Mouse (Mus musculus) neural tube, embryonic 13.5 days (tissue): Measurements from ENCODE around the gene Satb2. TPM values are rescaled to one million over a fixed set of nuclear protein-coding genes. Genes with fewer than 3 reads are reported as not detected.

Source experiments
- ATAC-seq: fragments of 200-750 bp; cut with Nextera tagmentation; 2 replicates; pipeline ENCODE4 v1.8.0; 2017; ENCODE audit warnings: low read depth, mild to moderate bottlenecking, moderate TSS enrichment, moderate library complexity
- H3K27ac ChIP-seq: fragments of 300-500 bp; sonication (generic); replicated peaks from 2 replicates; pipeline ENCODE4 v1.5.1; 2015; ENCODE audit warnings: moderate library complexity, mild to moderate bottlenecking, inconsistent platforms
- H3K27me3 ChIP-seq: fragments of 300-500 bp; sonication (generic); 2 replicates; pipeline ENCODE4 v1.6.1; 2015; ENCODE audit warnings: mild to moderate bottlenecking, inconsistent platforms
- H3K36me3 ChIP-seq: fragments of 300-500 bp; sonication (generic); 2 replicates; pipeline ENCODE4 v1.6.1; 2015; ENCODE audit warnings: mild to moderate bottlenecking, inconsistent platforms
- H3K4me1 ChIP-seq: fragments of 300-500 bp; sonication (generic); replicated peaks from 2 replicates; pipeline ENCODE4 v1.6.1; 2015; ENCODE audit warnings: inconsistent platforms
- H3K4me2 ChIP-seq: fragments of 300-500 bp; sonication (generic); 2 replicates; pipeline ENCODE4 v1.6.1; 2015; ENCODE audit warnings: inconsistent platforms, mild to moderate bottlenecking, moderate library complexity
- H3K4me3 ChIP-seq: fragments of 300-500 bp; sonication (generic); 2 replicates; pipeline ENCODE4 v1.5.1; 2015; ENCODE audit warnings: mild to moderate bottlenecking, inconsistent platforms
- H3K9ac ChIP-seq: fragments of 300-500 bp; sonication (generic); 2 replicates; pipeline ENCODE4 v1.6.1; 2015; ENCODE audit warnings: moderate library complexity, mild to moderate bottlenecking, inconsistent platforms
- H3K9me3 ChIP-seq: fragments of 300-500 bp; sonication (generic); 2 replicates; pipeline ENCODE4 v1.6.1; 2016; ENCODE audit warnings: inconsistent platforms
- WGBS: fragments of 180-500 bp; shearing (Covaris S2); methylation state at CpG from one replicate; pipeline ENCODE4 v1.1.7; 2015; 5-methylcytosine and 5-hydroxymethylcytosine counted together
- polyA plus RNA-seq: library from polyadenylated mRNA; unstranded; fragments of >200 nt; fragmentation: Nextera tagmentation; extraction: Ambion mirVana; gene quantifications from 2 replicates; pipeline ENCODE4 v1.2.1, GENCODE M21; 2015

The Satb2 gene
- polyA plus RNA-seq, 1 experiment from 2014 or later, result 1.9 TPM

DNA sequence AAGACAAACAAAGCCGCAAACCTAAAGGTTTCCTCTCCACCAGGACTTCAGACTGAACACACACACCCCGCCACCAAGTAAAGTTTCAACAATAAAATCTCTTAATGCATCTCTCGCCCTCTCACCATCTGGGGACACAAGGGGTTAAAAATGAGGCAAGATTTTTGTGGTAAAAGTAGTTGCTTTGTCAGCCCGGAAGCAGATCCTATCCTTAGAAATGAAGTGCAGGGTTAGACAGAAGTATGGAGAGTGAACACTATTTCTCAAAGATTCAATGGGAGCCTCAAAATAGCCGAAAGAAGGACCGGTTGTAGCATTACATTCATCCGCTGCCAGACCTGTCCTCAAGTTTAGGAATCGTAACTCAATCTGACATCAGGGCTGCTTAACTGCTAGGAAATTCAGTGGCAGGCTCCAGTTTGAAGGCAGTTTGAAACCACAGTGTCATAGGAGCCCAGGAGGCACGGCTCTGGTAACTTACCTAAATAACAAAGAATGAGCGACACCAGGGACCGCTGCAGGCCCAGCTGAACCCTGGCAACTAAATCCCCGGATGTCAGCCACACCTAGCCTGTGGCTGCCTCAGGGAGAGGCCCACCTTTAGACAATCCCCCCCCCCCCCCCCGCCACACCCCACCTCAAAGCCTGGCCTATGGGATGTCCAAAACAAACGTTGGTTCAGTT, 23.3 kb downstream of the Satb2 start:
- Histone ChIP-seq H3K27me3 (no peaks in the 10 kb centered on the region), H3K9me3 (no peaks in the 10 kb centered on the region), H3K9ac (no peak overlapping the region), H3K4me1 (no peaks in the 10 kb centered on the region), H3K36me3 (no peaks in the 10 kb centered on the region), H3K4me2 (no peak overlapping the region), H3K4me3 (no peak overlapping the region), H3K27ac (no peak overlapping the region)
- WGBS, result 74% methylated on average over 14 of the region's 14 CpGs
- ATAC-seq, result no peak

DNA sequence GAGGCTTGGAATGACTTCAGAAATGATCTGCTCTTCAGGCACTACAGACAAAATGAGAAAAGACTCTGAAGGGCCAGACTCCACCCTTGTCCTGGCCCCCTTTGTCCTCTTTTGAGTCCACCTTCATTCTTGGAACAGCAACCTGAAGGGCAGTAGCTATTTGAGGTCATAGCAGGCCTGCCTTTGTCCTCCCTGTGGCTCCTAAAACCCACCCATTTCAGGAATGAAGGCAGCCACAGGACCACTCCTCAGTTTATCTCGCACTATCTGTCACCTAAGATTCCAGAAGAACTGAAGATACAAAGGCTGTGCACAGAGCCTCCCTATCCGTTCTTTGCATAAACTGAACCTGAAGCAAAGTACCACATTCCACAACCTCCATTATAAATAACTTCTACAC, 24.9 kb downstream of the Satb2 start:
- Histone ChIP-seq H3K36me3 (no peaks in the 10 kb centered on the region), H3K9ac (no peak overlapping the region), H3K4me1 (no peaks in the 10 kb centered on the region), H3K27me3 (no peaks in the 10 kb centered on the region), H3K4me2 (no peak overlapping the region), H3K9me3 (no peaks in the 10 kb centered on the region), H3K27ac (no peak overlapping the region), H3K4me3 (no peak overlapping the region)
- no peak for ATAC-seq
- WGBS, result 93% methylated on average over 2 of the region's 2 CpGs

DNA sequence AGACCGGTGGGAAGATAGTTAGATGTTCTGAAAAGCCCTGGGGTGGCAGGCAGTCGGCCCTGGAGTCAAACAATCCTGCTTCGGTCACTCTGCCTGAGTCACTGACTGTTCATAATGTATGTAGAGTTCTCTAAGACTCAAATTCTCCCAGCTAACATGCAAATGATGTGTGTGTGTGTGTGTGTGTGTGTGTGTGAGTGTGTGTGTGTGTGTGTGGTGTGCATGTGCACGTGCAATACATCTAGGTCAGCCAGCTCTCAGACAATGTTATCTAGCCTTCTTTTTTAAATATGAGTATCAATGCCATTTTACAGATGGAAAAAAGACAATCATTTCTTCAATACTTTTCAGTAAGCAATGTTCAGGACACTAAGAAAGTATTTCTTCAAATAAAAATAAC, 26.5 kb downstream of the Satb2 start:
- no peak overlapping the region for H3K4me3 ChIP-seq
- no peaks in the 10 kb centered on the region for H3K27me3 ChIP-seq
- 72% methylated on average over 4 of the region's 4 CpGs for WGBS
- no peak overlapping the region for H3K27ac ChIP-seq
- H3K4me2 ChIP-seq, result no peak overlapping the region
- ATAC-seq, result no peak
- H3K36me3 ChIP-seq, result no peaks in the 10 kb centered on the region
- no peak overlapping the region for H3K9ac ChIP-seq
- no peaks in the 10 kb centered on the region for H3K4me1 ChIP-seq
- no peaks in the 10 kb centered on the region for H3K9me3 ChIP-seq

DNA sequence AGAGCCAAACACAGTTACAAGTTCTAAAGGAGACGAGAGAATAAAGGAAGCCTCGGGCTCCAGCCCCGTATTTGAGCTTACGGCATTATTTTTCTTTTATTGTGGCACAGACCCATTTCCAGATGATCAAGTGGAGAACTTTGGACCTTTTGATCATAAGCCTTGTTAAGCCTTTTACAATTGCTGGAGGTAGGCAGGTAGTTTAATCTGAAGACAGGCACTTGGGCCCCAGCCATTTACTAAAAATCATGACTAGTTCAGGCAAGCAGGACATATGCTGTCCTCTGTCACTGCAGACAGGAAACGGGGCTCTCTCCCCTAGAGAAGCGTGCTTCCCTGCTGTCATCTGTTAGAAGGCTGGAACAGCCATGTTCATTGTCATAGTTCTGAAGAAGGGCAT, 26.9 kb downstream of the Satb2 start:
- Histone ChIP-seq H3K4me1 (no peaks in the 10 kb centered on the region), H3K9ac (no peak overlapping the region), H3K27me3 (no peaks in the 10 kb centered on the region), H3K9me3 (no peaks in the 10 kb centered on the region), H3K27ac (no peak overlapping the region), H3K4me3 (no peak overlapping the region), H3K36me3 (no peaks in the 10 kb centered on the region), H3K4me2 (no peak overlapping the region)
- WGBS, result 70% methylated on average over 6 of the region's 6 CpGs
- no peak for ATAC-seq

DNA sequence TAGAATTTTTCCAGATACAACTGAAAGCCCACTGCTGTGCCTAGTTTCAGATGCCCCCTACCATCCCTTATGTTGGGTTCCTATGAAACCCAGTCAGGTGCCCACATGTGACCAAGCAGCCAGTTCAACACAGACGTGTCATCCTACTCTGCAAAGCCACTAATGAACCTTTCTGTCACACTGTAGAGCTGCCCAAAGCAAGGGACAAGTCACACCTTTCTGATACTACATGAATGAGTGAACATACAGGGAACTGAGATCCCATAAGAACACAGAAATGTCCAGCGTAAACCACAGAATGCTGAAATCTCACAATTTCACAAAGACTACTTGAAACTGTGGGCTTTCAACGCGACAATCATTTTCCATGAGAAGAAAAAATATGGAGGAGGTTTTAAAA, 39.0 kb downstream of the Satb2 start:
- no peak for ATAC-seq
- Histone ChIP-seq H3K36me3 (no peaks in the 10 kb centered on the region), H3K4me2 (no peak overlapping the region), H3K27ac (no peak overlapping the region), H3K4me3 (no peak overlapping the region), H3K27me3 (no peaks in the 10 kb centered on the region), H3K9me3 (no peaks in the 10 kb centered on the region), H3K4me1 (no peaks in the 10 kb centered on the region), H3K9ac (no peak overlapping the region)
- 94% methylated on average over 4 of the region's 4 CpGs for WGBS

DNA sequence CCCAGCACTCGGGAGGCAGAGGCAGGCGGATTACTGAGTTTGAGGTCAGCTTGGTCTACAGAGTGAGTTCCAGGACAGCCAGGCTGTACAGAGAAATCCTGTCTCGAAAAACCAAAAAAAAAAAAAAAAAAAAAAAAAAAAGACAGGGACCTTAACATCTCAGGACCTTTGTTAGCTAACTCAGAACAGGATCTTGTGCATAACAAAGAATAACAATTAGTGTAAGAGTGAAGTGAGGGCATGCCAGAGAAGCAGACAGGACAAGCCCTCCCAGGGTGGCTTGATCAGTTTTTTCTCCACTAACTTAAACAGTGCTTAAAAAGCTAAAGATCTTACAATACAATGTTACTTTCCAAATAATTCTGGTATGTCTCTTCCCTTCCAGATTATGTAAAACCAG, 40.0 kb downstream of the Satb2 start:
- Histone ChIP-seq H3K4me2 (no peak overlapping the region), H3K27me3 (no peaks in the 10 kb centered on the region), H3K4me3 (no peak overlapping the region), H3K9ac (no peak overlapping the region), H3K4me1 (no peaks in the 10 kb centered on the region), H3K9me3 (no peaks in the 10 kb centered on the region), H3K27ac (no peak overlapping the region), H3K36me3 (no peaks in the 10 kb centered on the region)
- ATAC-seq, result no peak
- WGBS, result 81% methylated on average over 3 of the region's 3 CpGs

DNA sequence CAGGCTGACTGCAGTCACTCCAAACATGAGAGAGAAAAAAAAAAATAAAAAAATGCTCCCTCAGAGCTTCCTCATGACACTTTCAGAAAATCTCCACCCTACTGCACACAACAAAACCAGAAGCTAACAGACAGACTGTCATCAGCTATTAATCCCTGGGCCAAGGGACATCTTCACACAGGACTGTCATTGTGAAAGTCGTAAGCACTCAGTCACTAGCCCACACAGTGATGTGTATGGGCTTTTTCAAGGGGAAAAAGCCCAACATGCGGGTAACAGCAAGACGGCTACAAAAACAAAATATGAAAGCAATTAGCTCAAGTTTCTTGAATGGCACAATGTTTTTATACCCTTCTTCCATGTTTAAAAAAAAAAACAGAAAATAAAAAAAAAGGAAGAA, 41.9 kb downstream of the Satb2 start:
- WGBS, result 61% methylated on average over 3 of the region's 3 CpGs
- Histone ChIP-seq H3K4me2 (no peak overlapping the region), H3K9me3 (no peaks in the 10 kb centered on the region), H3K36me3 (no peaks in the 10 kb centered on the region), H3K4me3 (no peak overlapping the region), H3K4me1 (no peaks in the 10 kb centered on the region), H3K9ac (no peak overlapping the region), H3K27me3 (no peaks in the 10 kb centered on the region), H3K27ac (no peak overlapping the region)
- ATAC-seq, result no peak

DNA sequence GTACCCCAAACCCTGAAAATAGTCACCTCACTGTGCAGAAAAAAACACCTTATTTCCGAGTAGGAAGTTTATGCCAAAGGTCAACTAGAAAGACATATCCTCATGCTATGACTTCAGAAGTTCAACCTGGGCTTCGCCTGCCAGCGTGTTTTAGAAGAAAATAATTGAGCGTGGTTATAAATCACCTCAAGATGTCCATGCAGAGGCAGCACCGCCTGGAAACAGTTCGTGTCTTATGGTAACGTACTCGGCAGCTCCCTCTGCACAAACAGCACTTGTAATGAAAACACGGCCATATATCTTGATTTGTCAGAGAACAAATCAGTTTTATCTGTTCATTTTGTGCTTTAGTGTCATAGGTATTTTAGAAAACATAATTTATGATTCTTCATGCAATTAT, 44.6 kb downstream of the Satb2 start:
- H3K4me2 ChIP-seq, result no peak overlapping the region
- no peaks in the 10 kb centered on the region for H3K27me3 ChIP-seq
- no peak overlapping the region for H3K27ac ChIP-seq
- no peak overlapping the region for H3K9ac ChIP-seq
- no peaks in the 10 kb centered on the region for H3K4me1 ChIP-seq
- no peak overlapping the region for H3K4me3 ChIP-seq
- no peaks in the 10 kb centered on the region for H3K36me3 ChIP-seq
- ATAC-seq, result no peak
- no peaks in the 10 kb centered on the region for H3K9me3 ChIP-seq
- 48% methylated on average over 9 of the region's 9 CpGs for WGBS

DNA sequence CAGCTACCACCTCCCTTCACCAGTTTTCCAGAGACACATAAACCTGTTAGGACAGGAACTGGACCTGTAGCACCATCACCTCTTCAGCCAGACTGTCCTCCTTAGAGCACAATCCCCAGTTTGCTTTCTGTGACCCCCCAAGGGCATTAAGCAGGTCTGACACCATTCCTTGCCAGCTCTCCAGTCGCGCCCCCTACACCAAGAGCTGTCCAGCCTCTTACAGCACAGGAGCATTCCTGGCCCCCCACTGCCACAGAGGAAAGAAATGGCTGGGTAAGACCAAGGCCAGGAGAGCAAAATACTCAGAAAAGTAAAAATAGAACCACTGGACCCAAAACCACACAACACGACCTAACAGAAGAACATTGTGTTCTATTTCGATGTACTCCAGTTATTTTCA, 48.4 kb downstream of the Satb2 start:
- H3K36me3 ChIP-seq, result no peaks in the 10 kb centered on the region
- H3K27me3 ChIP-seq, result no peaks in the 10 kb centered on the region
- no peak overlapping the region for H3K4me3 ChIP-seq
- no peak overlapping the region for H3K9ac ChIP-seq
- ATAC-seq, result no peak
- no peaks in the 10 kb centered on the region for H3K9me3 ChIP-seq
- H3K27ac ChIP-seq, result no peak overlapping the region
- WGBS, result 88% methylated on average over 4 of the region's 4 CpGs
- no peaks in the 10 kb centered on the region for H3K4me1 ChIP-seq
- no peak overlapping the region for H3K4me2 ChIP-seq

DNA sequence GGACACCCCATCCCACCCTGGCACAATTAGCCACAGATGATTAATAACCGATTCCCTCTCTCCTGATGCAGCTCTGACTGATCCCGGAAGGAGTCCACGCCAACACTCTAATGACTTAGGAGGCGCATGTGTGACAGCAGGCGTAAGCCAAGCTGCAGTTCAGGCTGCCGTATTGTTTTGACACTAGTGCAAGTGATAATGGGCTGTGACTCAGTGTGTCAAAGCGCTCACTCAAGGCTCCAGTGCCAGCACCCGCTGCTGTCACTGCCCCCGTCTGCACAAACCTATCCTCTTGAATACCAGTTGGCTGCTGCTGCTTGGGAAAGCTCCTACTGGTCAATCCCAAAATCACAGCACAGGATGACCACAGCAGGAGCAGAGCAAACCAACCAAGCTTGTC, 49.7 kb downstream of the Satb2 start:
- no peaks in the 10 kb centered on the region for H3K9me3 ChIP-seq
- H3K4me2 ChIP-seq, result no peak overlapping the region
- no peak overlapping the region for H3K4me3 ChIP-seq
- H3K4me1 ChIP-seq, result no peaks in the 10 kb centered on the region
- H3K27ac ChIP-seq, result no peak overlapping the region
- no peak for ATAC-seq
- no peaks in the 10 kb centered on the region for H3K36me3 ChIP-seq
- 75% methylated on average over 9 of the region's 9 CpGs for WGBS
- no peaks in the 10 kb centered on the region for H3K27me3 ChIP-seq
- H3K9ac ChIP-seq, result no peak overlapping the region

DNA sequence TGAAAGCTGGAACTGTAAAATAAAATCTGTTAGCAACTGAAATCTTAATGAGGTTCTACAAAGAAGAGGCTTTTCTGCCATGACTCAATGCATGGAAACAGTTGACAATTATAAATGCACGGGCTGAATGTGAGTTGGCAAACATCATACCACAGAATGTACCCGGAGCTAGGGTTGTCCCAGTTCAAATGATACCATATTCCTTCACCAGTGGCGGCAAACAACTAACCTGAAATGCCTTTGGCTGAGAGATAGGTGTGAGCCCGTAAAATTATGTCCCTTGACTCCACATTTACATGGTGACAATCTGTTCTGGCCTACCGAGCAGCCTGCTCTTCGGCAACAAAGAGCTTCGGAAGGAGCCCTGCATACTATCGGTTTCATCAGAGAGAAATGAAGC, 58.0 kb downstream of the Satb2 start:
- no peak overlapping the region for H3K4me3 ChIP-seq
- ATAC-seq, result no peak
- H3K27ac ChIP-seq, result no peak overlapping the region
- WGBS, result 86% methylated on average over 8 of the region's 8 CpGs
- no peak overlapping the region for H3K9ac ChIP-seq
- no peak overlapping the region for H3K4me2 ChIP-seq
- no peaks in the 10 kb centered on the region for H3K36me3 ChIP-seq
- H3K4me1 ChIP-seq, result no peaks in the 10 kb centered on the region
- no peaks in the 10 kb centered on the region for H3K9me3 ChIP-seq
- H3K27me3 ChIP-seq, result no peaks in the 10 kb centered on the region

DNA sequence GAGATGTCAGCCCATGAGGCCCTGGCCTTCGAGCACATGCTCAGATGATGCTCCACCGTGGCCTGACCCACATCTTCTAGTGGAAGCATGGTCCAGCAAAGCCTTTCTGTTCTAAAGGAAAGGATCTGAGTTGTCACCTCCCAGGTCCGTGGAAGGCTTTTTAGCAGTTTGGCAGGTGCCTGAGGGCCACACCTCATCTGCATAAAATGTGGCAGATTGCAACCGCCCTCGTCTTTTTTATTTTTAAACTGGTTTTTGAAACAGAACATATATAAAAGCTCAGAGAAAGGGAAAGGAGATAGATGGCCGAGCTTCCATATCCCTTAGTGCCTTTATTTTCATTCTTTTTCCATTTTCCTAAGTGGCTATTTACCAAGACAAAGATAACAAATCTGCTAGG, 64.2 kb downstream of the Satb2 start:
- Histone ChIP-seq H3K4me2 (no peak overlapping the region), H3K36me3 (no peaks in the 10 kb centered on the region), H3K9me3 (no peaks in the 10 kb centered on the region), H3K9ac (no peak overlapping the region), H3K27me3 (no peaks in the 10 kb centered on the region), H3K4me3 (no peak overlapping the region), H3K27ac (no peak overlapping the region), H3K4me1 (no peaks in the 10 kb centered on the region)
- WGBS, result 84% methylated on average over 6 of the region's 6 CpGs
- ATAC-seq, result no peak

DNA sequence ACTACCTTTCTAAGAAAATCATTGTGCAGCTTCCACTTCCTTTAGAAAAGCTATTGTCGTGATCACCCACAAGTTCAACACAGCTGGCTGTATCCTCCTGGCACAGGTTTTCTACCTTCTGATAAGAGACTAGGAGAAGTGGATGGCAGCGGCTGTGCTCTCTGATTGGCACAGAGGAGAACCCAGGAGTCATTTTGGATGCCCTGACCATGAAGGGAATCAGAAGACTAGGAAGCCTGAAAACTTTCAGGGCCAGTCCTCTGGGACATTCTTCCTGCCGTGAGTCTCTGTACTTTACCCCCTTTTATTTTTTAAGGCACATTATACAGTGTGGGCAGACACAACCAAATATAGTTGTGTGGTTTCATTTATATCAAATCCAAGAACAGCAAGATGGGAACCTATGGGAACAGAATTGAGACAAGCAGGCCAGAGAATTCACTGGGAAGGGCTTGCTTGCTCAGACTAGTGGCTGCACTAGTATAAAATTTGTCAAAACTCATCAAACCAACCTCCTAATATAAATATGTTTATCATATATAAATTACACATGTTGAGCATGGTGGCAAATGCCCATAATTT, 77.7 kb downstream of the Satb2 start:
- H3K4me2 ChIP-seq, result no peak overlapping the region
- H3K4me3 ChIP-seq, result no peak overlapping the region
- WGBS, result 87% methylated on average over 3 of the region's 3 CpGs
- H3K36me3 ChIP-seq, result no peaks in the 10 kb centered on the region
- peaks cover 8% of the 10 kb centered on the region for H3K4me1 ChIP-seq
- no peak overlapping the region for H3K9ac ChIP-seq
- H3K27me3 ChIP-seq, result no peaks in the 10 kb centered on the region
- H3K9me3 ChIP-seq, result no peaks in the 10 kb centered on the region
- ATAC-seq, result no peak
- H3K27ac ChIP-seq, result no peak overlapping the region
